Mouse (Mus musculus) forebrain, embryonic 14.5 days (tissue): ENCODE results near the gene Anxa9. TPM values are rescaled to one million over a fixed set of nuclear protein-coding genes. Genes with fewer than 3 reads are reported as not detected.
"Not testable (repeated sequence)": the region's sequence is repeated elsewhere in the genome, so short reads cannot be mapped to it uniquely, and the experiment has no call there.

ENCODE experiments used
- ATAC-seq: fragments of 200-750 bp; cut with Nextera tagmentation; 2 replicates; pipeline ENCODE4 v1.8.0; 2017; ENCODE audit warnings: mild to moderate bottlenecking, moderate library complexity
- DNase-seq: peaks from one replicate; pipeline ENCODE4 v3.0.0-alpha.2; 2015; ENCODE audit warnings: low spot score
- H3K27ac ChIP-seq: fragments of 300-500 bp; sonication (generic); 2 replicates; pipeline ENCODE4 v1.5.1; 2014; ENCODE audit warnings: low read depth, mild to moderate bottlenecking, control low read depth, low read length, moderate library complexity
- H3K27me3 ChIP-seq: fragments of 300-500 bp; sonication (generic); replicated peaks from 2 replicates; pipeline ENCODE4 v1.6.1; 2014; ENCODE audit warnings: low read length, control low read depth, mixed read lengths; ENCODE audit not compliant: control insufficient read depth, insufficient read depth
- H3K36me3 ChIP-seq: fragments of 300-500 bp; sonication (generic); 2 replicates; pipeline ENCODE4 v1.6.1; 2014; ENCODE audit warnings: low read length, control low read depth; ENCODE audit not compliant: control insufficient read depth, insufficient read depth
- H3K4me1 ChIP-seq: fragments of 300-500 bp; sonication (generic); 2 replicates; pipeline ENCODE4 v1.6.1; 2014; ENCODE audit warnings: antibody characterized with exemption, low read length, control low read depth; ENCODE audit not compliant: control insufficient read depth, insufficient read depth
- H3K4me2 ChIP-seq: fragments of 300-500 bp; sonication (generic); 2 replicates; pipeline ENCODE4 v1.6.1; 2014; ENCODE audit warnings: mild to moderate bottlenecking, control low read depth, low read length
- H3K4me3 ChIP-seq: fragments of 300-500 bp; sonication (generic); 2 replicates; pipeline ENCODE4 v1.5.1; 2014; ENCODE audit warnings: low read depth, low read length, control low read depth
- H3K9ac ChIP-seq: fragments of 300-500 bp; sonication (generic); 2 replicates; pipeline ENCODE4 v1.6.1; 2014; ENCODE audit warnings: mild to moderate bottlenecking, low read length, control low read depth, moderate library complexity
- H3K9me3 ChIP-seq: fragments of 300-500 bp; sonication (generic); replicated peaks from 2 replicates; pipeline ENCODE4 v1.6.1; 2016; ENCODE audit warnings: low read length, control low read depth, mixed read lengths; ENCODE audit not compliant: control insufficient read depth
- WGBS: fragments of 180-500 bp; shearing (Covaris S2); extraction: QIAGEN DNeasy Blood & Tissue Kit; methylation state at CpG from one replicate; pipeline ENCODE4 v1.1.7; 2014; 5-methylcytosine and 5-hydroxymethylcytosine counted together
- polyA plus RNA-seq: library from polyadenylated mRNA; unstranded; fragments of >200 nt; fragmentation: Nextera tagmentation; extraction: Ambion mirVana; gene quantifications from 2 replicates; pipeline ENCODE4 v1.2.1, GENCODE M21; 2014

Gene Anxa9
- 0.27 and 0.64 TPM in 2 replicates for polyA plus RNA-seq

- no peaks in the 10 kb centered on the region for H3K36me3 ChIP-seq
- H3K4me2 ChIP-seq: no peak within 1 kb of the TSS
- WGBS: 74% methylated on average over 7 of the region's 7 CpGs
- 0 out of 2 replicates have a peak within 1 kb of the TSS, but pooled peaks have one; percentile 13 for H3K9ac ChIP-seq
- no peaks in the 10 kb centered on the region for H3K9me3 ChIP-seq
- DNase-seq (no peak), ATAC-seq (no peak)
- no peaks in the 10 kb centered on the region for H3K4me1 ChIP-seq
- no peaks in the 10 kb centered on the region for H3K27me3 ChIP-seq
- H3K27ac ChIP-seq: no peak within 1 kb of the TSS
- no peak within 1 kb of the TSS for H3K4me3 ChIP-seq
These were observed at the start of gene Anxa9 for GRCm38 (mm10) chr3:95307100-95307499. TSS of gene Anxa9 (minus strand) at chr3:95307176.

GRCm38 (mm10) chr3:95355911-95356544 is 49.1 kb upstream of the Anxa9 start:
- H3K9ac ChIP-seq, H3K9me3 ChIP-seq, ATAC-seq, H3K27me3 ChIP-seq, DNase-seq, H3K4me1 ChIP-seq, H3K27ac ChIP-seq: not testable (repeated sequence)
- H3K36me3 ChIP-seq: peaks cover 25% of the 10 kb centered on the region
- peak overlapping the region; percentile 43 for H3K4me3 ChIP-seq
- WGBS: 39% methylated on average over 8 of the region's 19 CpGs
- peak overlapping the region; percentile 48 for H3K4me2 ChIP-seq

GRCm38 (mm10) chr3:95349491-95349890 is 42.5 kb upstream of the Anxa9 start:
- Histone ChIP-seq H3K4me1 (no peaks in the 10 kb centered on the region), H3K9me3 (no peaks in the 10 kb centered on the region), H3K36me3 (peaks cover 81% of the 10 kb centered on the region), H3K4me3 (no peak overlapping the region), H3K27ac (no peak overlapping the region), H3K4me2 (no peak overlapping the region), H3K9ac (no peak overlapping the region), H3K27me3 (no peaks in the 10 kb centered on the region)
- no peak for ATAC-seq
- peak; percentile 64 for DNase-seq

- peaks cover 82% of the 10 kb centered on the region for H3K36me3 ChIP-seq
These were observed 41.4 kb upstream of the Anxa9 start for GRCm38 (mm10) chr3:95348343-95348742.

GRCm38 (mm10) chr3:95346454-95346853 is 39.5 kb upstream of the Anxa9 start:
- H3K4me3 ChIP-seq: no peak overlapping the region
- no peak overlapping the region for H3K9ac ChIP-seq
- ATAC-seq: no peak
- H3K27ac ChIP-seq: no peak overlapping the region
- H3K9me3 ChIP-seq: no peaks in the 10 kb centered on the region
- H3K4me2 ChIP-seq: no peak overlapping the region
- peaks cover 84% of the 10 kb centered on the region for H3K36me3 ChIP-seq
- H3K4me1 ChIP-seq: no peaks in the 10 kb centered on the region
- no peak for DNase-seq
- no peaks in the 10 kb centered on the region for H3K27me3 ChIP-seq
- 91% methylated on average over 7 of the region's 7 CpGs for WGBS

More at GRCm38 (mm10) chr3:95348343-95348742, 41.4 kb upstream of the Anxa9 start:
- ATAC-seq, H3K4me3 ChIP-seq, DNase-seq, H3K27ac ChIP-seq, H3K9me3 ChIP-seq, H3K9ac ChIP-seq, H3K27me3 ChIP-seq, H3K4me1 ChIP-seq, H3K4me2 ChIP-seq: not testable (repeated sequence)
- 95% methylated on average over 4 of the region's 5 CpGs for WGBS

GRCm38 (mm10) chr3:95343356-95344000 is 36.5 kb upstream of the Anxa9 start:
- ATAC-seq, H3K4me3 ChIP-seq, H3K9me3 ChIP-seq, DNase-seq, H3K4me2 ChIP-seq, H3K4me1 ChIP-seq, H3K27me3 ChIP-seq, H3K9ac ChIP-seq, H3K27ac ChIP-seq: not testable (repeated sequence)
- 89% methylated on average over 9 of the region's 9 CpGs for WGBS
- H3K36me3 ChIP-seq: peaks cover 92% of the 10 kb centered on the region

GRCm38 (mm10) chr3:95338251-95338650 is 31.3 kb upstream of the Anxa9 start:
- no peak overlapping the region for H3K9ac ChIP-seq
- no peaks in the 10 kb centered on the region for H3K9me3 ChIP-seq
- peaks cover 99% of the 10 kb centered on the region for H3K36me3 ChIP-seq
- DNase-seq: no peak
- 94% methylated on average over 4 of the region's 4 CpGs for WGBS
- H3K27me3 ChIP-seq: no peaks in the 10 kb centered on the region
- no peak for ATAC-seq
- no peak overlapping the region for H3K4me3 ChIP-seq
- no peak overlapping the region for H3K27ac ChIP-seq
- H3K4me2 ChIP-seq: no peak overlapping the region
- H3K4me1 ChIP-seq: no peaks in the 10 kb centered on the region

- H3K9ac ChIP-seq: no peak overlapping the region
- no peaks in the 10 kb centered on the region for H3K9me3 ChIP-seq
- ATAC-seq (no peak), DNase-seq (no peak)
- no peak overlapping the region for H3K4me3 ChIP-seq
- H3K4me2 ChIP-seq: no peak overlapping the region
- H3K27ac ChIP-seq: no peak overlapping the region
- H3K27me3 ChIP-seq: no peaks in the 10 kb centered on the region
- H3K4me1 ChIP-seq: no peaks in the 10 kb centered on the region
- H3K36me3 ChIP-seq: peaks cover 99% of the 10 kb centered on the region
- WGBS: 96% methylated on average over 4 of the region's 4 CpGs
These were observed 30.4 kb upstream of the Anxa9 start for GRCm38 (mm10) chr3:95337345-95337744.

GRCm38 (mm10) chr3:95331528-95331927 is 24.6 kb upstream of the Anxa9 start:
- DNase-seq (no peak), ATAC-seq (no peak)
- Histone ChIP-seq H3K4me1 (no peaks in the 10 kb centered on the region), H3K36me3 (peaks cover 87% of the 10 kb centered on the region), H3K4me2 (no peak overlapping the region), H3K4me3 (no peak overlapping the region), H3K27ac (no peak overlapping the region), H3K27me3 (no peaks in the 10 kb centered on the region), H3K9me3 (no peaks in the 10 kb centered on the region), H3K9ac (no peak overlapping the region)
- 82% methylated on average over 1 of the region's 1 CpGs for WGBS
